Comparison of ENCODE assay signal across 8 mouse cellular contexts in genomic region chr5:34660591-34661130, GRCm38 (mm10). TPM values are rescaled to one million over a fixed set of nuclear protein-coding genes. Genes with fewer than 3 reads are reported as not detected.
DNase-seq lines count a peak whose midpoint lies in the region; ATAC-seq and TF ChIP-seq lines count a peak whose summit lies in the region.

No protein-coding gene starts in this region.

- H3K4me2 ChIP-seq in hindbrain, postnatal 0 days (ENCODE audit: low read depth, low read length), result peak overlapping the region; percentile 63
- peak overlapping the region; percentile 69 for H3K4me2 ChIP-seq in myocyte (ENCODE audit: low read depth)

- no peaks in the 10 kb centered on the region for H3K9me3 ChIP-seq in hindbrain, postnatal 0 days (ENCODE audit: low read length)

- TF ChIP-seq CTCF in left cerebral cortex, adult 2 months (IDR thresholded peaks at IDR 0.05), result no peak
- no peak for TF ChIP-seq CTCF in hindbrain, postnatal 0 days (IDR thresholded peaks at IDR 0.05; ENCODE audit: low read depth)

- peak overlapping the region; percentile 78 for H3K4me3 ChIP-seq in left cerebral cortex, adult 2 months
- peak overlapping the region; percentile 77 for H3K4me3 ChIP-seq in hindbrain, postnatal 0 days (ENCODE audit: low read length)
- H3K4me3 ChIP-seq in myocyte, result peak overlapping the region; percentile 63

- peak overlapping the region; percentile 72 for H3ac ChIP-seq in myocyte (ENCODE audit: control insufficient read depth, insufficient read length)

- TF ChIP-seq POLR2A in myocyte (IDR thresholded peaks at IDR 0.05; ENCODE audit: insufficient read length, low read depth), result no peak

- intact Hi-C loops in left cerebral cortex, adult 2 months (cut with DNase I), result loop anchor here (1.0 kb wide), 1 partner anchor 101 kb away; the partner anchor contains the start of gene Htt

- peak in 1 of 2 experiments; percentile 21 for DNase-seq in left cerebral cortex, adult 2 months (ENCODE audit: extremely low spot score in 1 of 2, low spot score in 2 of 2)
- DNase-seq in left cerebral cortex, adult 18-20 months (ENCODE audit: low spot score in 2 of 2), result no peak
- peak; percentile 43 for DNase-seq in c-Kit-positive CD71-positive TER-119-positive erythroid progenitor cells, embryonic 14.5 days (ENCODE audit: low spot score)
- no peak for DNase-seq in hindbrain, postnatal 0 days (ENCODE audit: low spot score)
- no peak for DNase-seq in embryo, embryonic 10 days (ENCODE audit: low spot score)
- DNase-seq in yolk sac, embryonic 10.5 days (ENCODE audit: low spot score), result no peak
- DNase-seq in frontal cortex, postnatal 10 days (ENCODE audit: low spot score in 2 of 2), result no peak

- no peak for ATAC-seq in hindbrain, postnatal 0 days

- H3K36me3 ChIP-seq in hindbrain, postnatal 0 days (ENCODE audit: insufficient read depth, low read length), result peaks cover 8% of the 10 kb centered on the region
- H3K36me3 ChIP-seq in myocyte (ENCODE audit: control insufficient read depth, insufficient read depth), result peaks cover 12% of the 10 kb centered on the region

- H3K27ac ChIP-seq in left cerebral cortex, adult 2 months, result peak overlapping the region; percentile 74
- H3K27ac ChIP-seq in hindbrain, postnatal 0 days, result peak overlapping the region; percentile 79

- peaks cover 25% of the 10 kb centered on the region for H3K79me2 ChIP-seq in myocyte (ENCODE audit: control insufficient read depth, insufficient read depth)

- H3K4me1 ChIP-seq in hindbrain, postnatal 0 days (ENCODE audit: insufficient read depth, low read length), result no peaks in the 10 kb centered on the region

- H3K9ac ChIP-seq in hindbrain, postnatal 0 days (replicated peaks; ENCODE audit: low read length), result peak overlapping the region; percentile 67

- WGBS in hindbrain, postnatal 0 days, result under 1% methylated on average over 57 of the region's 57 CpGs

- no peaks in the 10 kb centered on the region for H3K27me3 ChIP-seq in hindbrain, postnatal 0 days (ENCODE audit: insufficient read depth, low read length)
- H3K27me3 ChIP-seq in myocyte (ENCODE audit: control insufficient read depth, insufficient read depth, insufficient read length), result no peaks in the 10 kb centered on the region

TF ChIP-seq in myocyte, 11 proteins besides CTCF, POLR2A, EP300 and RAD21:
- TF ChIP-seq MYOG (IDR thresholded peaks at IDR 0.05; ENCODE audit: control insufficient read depth in 1 of 3, insufficient read depth in 1 of 3, insufficient read length in 2 of 3, low read depth in 2 of 3), result no peak
- no peak for TF ChIP-seq POLR2AphosphoS2 (IDR thresholded peaks at IDR 0.05; ENCODE audit: insufficient read length, low read depth)
- TF ChIP-seq REST (IDR thresholded peaks at IDR 0.05; ENCODE audit: insufficient read depth, insufficient read length), result no peak
- no peak for TF ChIP-seq MYOD1 (IDR thresholded peaks at IDR 0.05; ENCODE audit: control insufficient read depth in 1 of 3, insufficient read length in 2 of 3, low read depth in 2 of 3)
- no peak for TF ChIP-seq TCF3 (IDR thresholded peaks at IDR 0.05; ENCODE audit: insufficient read length, low read depth)
- no peak for TF ChIP-seq E2F4 (IDR thresholded peaks at IDR 0.05; ENCODE audit: insufficient read depth)
- TF ChIP-seq CEBPB (IDR thresholded peaks at IDR 0.05; ENCODE audit: insufficient read depth, poor library complexity, severe bottlenecking), result no peak
- no peak for TF ChIP-seq USF1 (IDR thresholded peaks at IDR 0.05; ENCODE audit: low read depth)
- TF ChIP-seq MAX (IDR thresholded peaks at IDR 0.05; ENCODE audit: low read depth), result no peak
- no peak for TF ChIP-seq TCF12 (IDR thresholded peaks at IDR 0.05; ENCODE audit: insufficient read depth, poor library complexity, severe bottlenecking)
- no peak for TF ChIP-seq SRF (IDR thresholded peaks at IDR 0.05; ENCODE audit: control insufficient read depth, insufficient read length, low read depth)

RNA-seq across cellular contexts. Expression of gene Grk4, which starts 0.5 kb away (rescaled TPM):
- total RNA-seq in left cerebral cortex, adult 2 months (2021), result 1 to 10 TPM; 3.6 to 4.0 TPM
- total RNA-seq in left cerebral cortex, adult 18-20 months (2021), result 1 to 10 TPM; 4.1 to 4.8 TPM
- 0.93 and 2.1 TPM in 2 replicates for total RNA-seq in hindbrain, postnatal 0 days (2014; rRNA removed)
- 5.1 and 5.3 TPM in 2 replicates for polyA plus RNA-seq in hindbrain, postnatal 0 days (2015; fragmentation: Nextera tagmentation; extraction: Ambion mirVana)
- 0.34 TPM for polyA plus RNA-seq in myocyte (2012; fragmentation: generic; extraction: Trizol)

RNA-seq across cellular contexts. Expression of gene Nop14, which starts 0.7 kb away (rescaled TPM):
- total RNA-seq in left cerebral cortex, adult 2 months (2021), result 10 to 100 TPM; 15.8 to 17.0 TPM
- 10 to 100 TPM; 16.2 to 16.6 TPM for total RNA-seq in left cerebral cortex, adult 18-20 months (2021)
- total RNA-seq in hindbrain, postnatal 0 days (2014; rRNA removed), result 4.9 and 9.7 TPM in 2 replicates
- 20.0 and 20.2 TPM in 2 replicates for polyA plus RNA-seq in hindbrain, postnatal 0 days (2015; fragmentation: Nextera tagmentation; extraction: Ambion mirVana)
- 30.4 TPM for polyA plus RNA-seq in myocyte (2012; fragmentation: generic; extraction: Trizol)

RNA-seq across cellular contexts. Expression of gene Mfsd10, which starts 23.6 kb away (rescaled TPM):
- 10 to 100 TPM; 40.8 to 54.4 TPM for total RNA-seq in left cerebral cortex, adult 2 months (2021)
- total RNA-seq in left cerebral cortex, adult 18-20 months (2021), result 10 to 100 TPM; 43.4 to 45.7 TPM
- total RNA-seq in hindbrain, postnatal 0 days (2014; rRNA removed), result 95.0 and 109 TPM in 2 replicates
- polyA plus RNA-seq in hindbrain, postnatal 0 days (2015; fragmentation: Nextera tagmentation; extraction: Ambion mirVana), result 72.0 and 92.0 TPM in 2 replicates
- polyA plus RNA-seq in myocyte (2012; fragmentation: generic; extraction: Trizol), result 41.0 TPM
